Mouse (Mus musculus) hindlimb bud, embryonic 11.5 days (tissue): ENCODE results near the gene Fmc1.

Experiments used
- DNase-seq: peaks from one replicate; pipeline ENCODE4 v3.0.0-alpha.2; 2012; ENCODE audit warnings: low read depth, low spot score; ENCODE audit errors: extremely low spot score

Gene Fmc1

GRCm38 (mm10) chr6:38551062-38551988, 18.0 kb downstream of the Fmc1 start, which contains the start of gene Luc7l2:
Gene Luc7l2 (plus strand): TSS chr6:38551334.
- DNase-seq, result peak; percentile 89

GRCm38 (mm10) chr6:38551989-38552635, 18.8 kb downstream of the Fmc1 start:
- DNase-seq, result no peak

GRCm38 (mm10) chr6:38552636-38553000, 19.3 kb downstream of the Fmc1 start:
- DNase-seq, result no peak

GRCm38 (mm10) chr6:38576096-38576495, 42.8 kb downstream of the Fmc1 start:
- DNase-seq, result no peak

- no peak for DNase-seq
Measured at GRCm38 (mm10) chr6:38580112-38580857, 47.0 kb downstream of the Fmc1 start.

GRCm38 (mm10) chr6:38581711-38582110, 48.4 kb downstream of the Fmc1 start:
- DNase-seq, result no peak
